Mouse (Mus musculus): ENCODE measurements around the gene Hexim2. TPM values are rescaled to one million over a fixed set of nuclear protein-coding genes. Genes with fewer than 3 reads are reported as not detected.

Gene Hexim2
- 0.75 TPM for polyA plus RNA-seq (2015; fragmentation: Illumina TruSeq; extraction: RNeasy Lipid Tissue Mini Kit (QIAGEN cat#74804); ENCODE audit: insufficient read depth, low replicate concordance)

GRCm38 (mm10) chr11:103131701-103132575 is at the start of gene Hexim2:
Gene Hexim2, plus strand, starts transcription at chr11:103132429.

GRCm38 (mm10) chr11:103101481-103101865 is 30.8 kb upstream of the Hexim2 start, which contains the start of the genes Plcd3 and Acbd4:
Gene Plcd3, minus strand, starts transcription at chr11:103101658.
Gene Acbd4, plus strand, starts transcription at chr11:103101682.

GRCm38 (mm10) chr11:103116008-103116818 is 16.0 kb upstream of the Hexim2 start, which contains the start of gene Hexim1:
Gene Hexim1, plus strand, starts transcription at chr11:103116231.

DNA sequence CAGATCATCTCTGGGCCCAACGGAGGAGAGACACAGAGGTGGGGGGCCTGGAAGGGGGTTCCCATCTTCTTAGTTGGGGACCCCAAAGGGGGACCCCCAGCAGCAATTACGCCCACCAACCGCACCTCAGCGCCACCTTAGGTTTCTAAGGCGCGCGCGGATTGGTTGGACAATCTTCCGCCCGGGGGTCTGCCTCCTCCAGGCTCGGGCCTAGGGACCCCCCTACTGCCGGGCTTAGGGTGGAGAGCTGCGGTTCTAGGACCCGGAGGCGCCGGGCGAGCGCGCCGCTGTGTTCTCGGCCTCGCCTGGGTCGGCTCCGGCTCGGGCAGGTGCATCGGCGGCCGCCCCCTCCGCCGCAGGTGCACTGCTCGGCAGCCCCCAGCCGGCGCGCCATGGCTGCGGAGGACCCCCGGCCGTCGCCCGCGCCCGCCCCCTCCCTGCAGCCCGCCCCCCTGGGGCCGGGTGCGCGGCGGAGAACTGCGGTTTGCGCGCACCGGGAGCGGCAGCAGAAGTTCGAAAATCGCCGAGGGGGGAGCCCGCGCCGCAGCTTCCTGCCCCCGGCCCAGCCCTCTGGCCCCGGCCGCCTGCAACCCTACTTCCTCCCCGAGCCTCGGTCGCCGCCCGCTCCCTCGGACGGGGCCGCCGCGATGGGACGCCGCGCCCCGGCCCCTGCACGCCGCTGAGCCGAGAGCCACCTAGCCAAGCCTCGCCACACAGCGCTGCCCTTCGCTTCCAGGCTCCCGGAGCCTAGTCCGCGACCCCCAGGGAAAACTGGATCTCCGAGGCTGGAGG is 38.5 kb downstream of the Hexim2 start, which contains the start of gene Fmnl1:
Fmnl1 (plus strand) TSS at position 614 of the 792 bp plus-strand sequence.

Other genes starting within 250 kb of the Hexim2 start
- not detected for gene Fam187a, start 247.3 kb upstream of the Hexim2 start, polyA plus RNA-seq (2015; fragmentation: Illumina TruSeq; extraction: RNeasy Lipid Tissue Mini Kit (QIAGEN cat#74804); ENCODE audit: insufficient read depth, low replicate concordance)
- 0.83 TPM for gene Gfap, start 231.5 kb upstream of the Hexim2 start, polyA plus RNA-seq (2015; fragmentation: Illumina TruSeq; extraction: RNeasy Lipid Tissue Mini Kit (QIAGEN cat#74804); ENCODE audit: insufficient read depth, low replicate concordance)
- 2.7 TPM for gene Kif18b, start 207.3 kb upstream of the Hexim2 start, polyA plus RNA-seq (2015; fragmentation: Illumina TruSeq; extraction: RNeasy Lipid Tissue Mini Kit (QIAGEN cat#74804); ENCODE audit: insufficient read depth, low replicate concordance)
- gene C1ql1, start 185.7 kb upstream of the Hexim2 start, polyA plus RNA-seq (2015; fragmentation: Illumina TruSeq; extraction: RNeasy Lipid Tissue Mini Kit (QIAGEN cat#74804); ENCODE audit: insufficient read depth, low replicate concordance) = not detected
- 48.5 TPM for gene Nmt1, start 104.2 kb upstream of the Hexim2 start, polyA plus RNA-seq (2015; fragmentation: Illumina TruSeq; extraction: RNeasy Lipid Tissue Mini Kit (QIAGEN cat#74804); ENCODE audit: insufficient read depth, low replicate concordance)
- gene Dcakd, start 104.1 kb upstream of the Hexim2 start, polyA plus RNA-seq (2015; fragmentation: Illumina TruSeq; extraction: RNeasy Lipid Tissue Mini Kit (QIAGEN cat#74804); ENCODE audit: insufficient read depth, low replicate concordance) = 14.3 TPM
- gene Plcd3, start 30.8 kb upstream of the Hexim2 start, polyA plus RNA-seq (2015; fragmentation: Illumina TruSeq; extraction: RNeasy Lipid Tissue Mini Kit (QIAGEN cat#74804); ENCODE audit: insufficient read depth, low replicate concordance) = 0.93 TPM
- 17.7 TPM for gene Acbd4, start 30.7 kb upstream of the Hexim2 start, polyA plus RNA-seq (2015; fragmentation: Illumina TruSeq; extraction: RNeasy Lipid Tissue Mini Kit (QIAGEN cat#74804); ENCODE audit: insufficient read depth, low replicate concordance)
- gene Hexim1, start 16.2 kb upstream of the Hexim2 start, polyA plus RNA-seq (2015; fragmentation: Illumina TruSeq; extraction: RNeasy Lipid Tissue Mini Kit (QIAGEN cat#74804); ENCODE audit: insufficient read depth, low replicate concordance) = 16.5 TPM
- gene Fmnl1, start 38.7 kb downstream of the Hexim2 start, polyA plus RNA-seq (2015; fragmentation: Illumina TruSeq; extraction: RNeasy Lipid Tissue Mini Kit (QIAGEN cat#74804); ENCODE audit: insufficient read depth, low replicate concordance) = 175 TPM
- gene 1700023F06Rik, start 76.1 kb downstream of the Hexim2 start, polyA plus RNA-seq (2015; fragmentation: Illumina TruSeq; extraction: RNeasy Lipid Tissue Mini Kit (QIAGEN cat#74804); ENCODE audit: insufficient read depth, low replicate concordance) = not detected
- gene Spata32, start 86.0 kb downstream of the Hexim2 start, polyA plus RNA-seq (2015; fragmentation: Illumina TruSeq; extraction: RNeasy Lipid Tissue Mini Kit (QIAGEN cat#74804); ENCODE audit: insufficient read depth, low replicate concordance) = not detected
- 11.3 TPM for gene Map3k14, start 135.0 kb downstream of the Hexim2 start, polyA plus RNA-seq (2015; fragmentation: Illumina TruSeq; extraction: RNeasy Lipid Tissue Mini Kit (QIAGEN cat#74804); ENCODE audit: insufficient read depth, low replicate concordance)
- 28.3 TPM for gene Arhgap27, start 231.3 kb downstream of the Hexim2 start, polyA plus RNA-seq (2015; fragmentation: Illumina TruSeq; extraction: RNeasy Lipid Tissue Mini Kit (QIAGEN cat#74804); ENCODE audit: insufficient read depth, low replicate concordance)

Data from spleen, adult 10 weeks (tissue).